Mouse (Mus musculus) MEL (cell line): ENCODE data around the gene Soga1.

Experiments used
- CTCF ChIP-seq, 3 experiments: IDR thresholded peaks in 2 of 3; conservative IDR thresholded peaks in 1 of 3; 2 replicates each; pipeline ENCODE4 v1.5.1; 2011 to 2012; ENCODE audit warnings: low read length in 3 of 3, low read depth in 2 of 3, mild to moderate bottlenecking in 2 of 3, improper control_type of control experiment in 1 of 3, inconsistent platforms in 1 of 3, mixed read lengths in 1 of 3, moderate library complexity in 1 of 3; ENCODE audit not compliant: control insufficient read depth in 1 of 3, insufficient read depth in 1 of 3, poor library complexity in 1 of 3, severe bottlenecking in 1 of 3
- EP300 ChIP-seq, 2 experiments: IDR thresholded peaks; 2 replicates each; pipeline ENCODE4 v1.6.1; 2011; ENCODE audit warnings: improper control_type of control experiment in 2 of 2, low read length in 2 of 2, low read depth in 1 of 2, mild to moderate bottlenecking in 1 of 2
- GATA1 ChIP-seq: IDR thresholded peaks from 2 replicates; pipeline ENCODE4 v1.6.1; 2011; ENCODE audit warnings: low read depth, low read length, improper control_type of control experiment
- POLR2A ChIP-seq, 2 experiments: IDR thresholded peaks; 2 replicates each; pipeline ENCODE4 v1.6.1; 2011 to 2012; ENCODE audit warnings: low read length in 2 of 2, mild to moderate bottlenecking in 2 of 2, control low read depth in 1 of 2, improper control_type of control experiment in 1 of 2, low read depth in 1 of 2, moderate library complexity in 1 of 2; ENCODE audit not compliant: control insufficient read depth in 1 of 2, insufficient read depth in 1 of 2, poor library complexity in 1 of 2
- USF1 ChIP-seq: IDR thresholded peaks from 2 replicates; pipeline ENCODE4 v1.6.1; 2014; ENCODE audit warnings: low read depth, mild to moderate bottlenecking, inconsistent platforms, low read length, improper control_type of control experiment, moderate library complexity
- ZMIZ1 ChIP-seq: IDR thresholded peaks from 2 replicates; pipeline ENCODE4 v1.6.1; 2012; ENCODE audit warnings: low read depth, mild to moderate bottlenecking, inconsistent platforms, low read length, improper control_type of control experiment, moderate library complexity

GRCm38 (mm10) chr2:157108236-157108635 lies 29.2 kb upstream of the Soga1 start:
- no peak for TF ChIP-seq GATA1
- peak; percentile 68 for TF ChIP-seq USF1
- TF ChIP-seq POLR2A (IDR thresholded peaks at IDR 0.05; ENCODE audit: control insufficient read depth in 1 of 2, insufficient read depth in 1 of 2, low read depth in 1 of 2, low read length in 2 of 2, poor library complexity in 1 of 2) = no peak
- no peak for TF ChIP-seq ZMIZ1
- TF ChIP-seq CTCF (IDR thresholded peaks at IDR 0.05 in 2 of 3, conservative IDR thresholded peaks at IDR 0.05 in 1 of 3; ENCODE audit: control insufficient read depth in 1 of 3, insufficient read depth in 1 of 3, low read depth in 2 of 3, low read length in 3 of 3, poor library complexity in 1 of 3, severe bottlenecking in 1 of 3) = no peak
- TF ChIP-seq EP300 (IDR thresholded peaks at IDR 0.05; ENCODE audit: low read depth in 1 of 2, low read length in 2 of 2) = no peak
